Mouse (Mus musculus): ENCODE data around the gene Smap2.

GRCm38 (mm10) chr4:121020040-121020790, 3.2 kb upstream of the Smap2 start:
- no peak for TF ChIP-seq CTCF (IDR thresholded peaks at IDR 0.05; ENCODE audit: borderline replicate concordance, insufficient read depth, low read length)
- TF ChIP-seq POLR2A (IDR thresholded peaks at IDR 0.05; ENCODE audit: low read depth, low read length): no peak

Measured in embryonic fibroblast, embryonic 13.5 days (primary cell).